Mouse (Mus musculus) G1E (cell line): ENCODE data around the gene Hs6st3. TPM values are rescaled to one million over a fixed set of nuclear protein-coding genes. Genes with fewer than 3 reads are reported as not detected.

Source experiments
- ATAC-seq: 2 replicates; pipeline ENCODE4 v1.8.0; 2016; ENCODE audit warnings: mild to moderate bottlenecking; ENCODE audit not compliant: insufficient number of reproducible peaks, poor library complexity, low FRiP score, severe bottlenecking; ENCODE audit errors: extremely low read depth
- DNase-seq: peaks from one replicate; pipeline ENCODE4 v3.0.0; 2012; ENCODE audit warnings: low spot score
- H3K27me3 ChIP-seq: 2 replicates; pipeline ENCODE4 v1.6.1; 2012; ENCODE audit warnings: mild to moderate bottlenecking, low read length, inconsistent platforms; ENCODE audit not compliant: insufficient read depth
- H3K36me3 ChIP-seq: replicated peaks from 2 replicates; pipeline ENCODE3; 2012; ENCODE audit warnings: mild to moderate bottlenecking, inconsistent platforms
- H3K4me1 ChIP-seq: 2 replicates; pipeline ENCODE4 v1.6.1; 2012; ENCODE audit warnings: low read depth, low read length, inconsistent platforms, mixed read lengths; ENCODE audit not compliant: insufficient read depth
- H3K4me3 ChIP-seq: 2 replicates; pipeline ENCODE4 v1.5.1; 2012; ENCODE audit warnings: low read depth, mild to moderate bottlenecking, inconsistent platforms, low read length, moderate library complexity, mixed read lengths
- H3K9me3 ChIP-seq: replicated peaks from 2 replicates; pipeline ENCODE4 v1.6.1; 2012; ENCODE audit warnings: inconsistent platforms
- CTCF ChIP-seq: IDR thresholded peaks from 2 replicates; pipeline ENCODE4 v1.5.1; 2012; ENCODE audit warnings: low read depth, low read length, inconsistent platforms, mixed read lengths
- GATA1 ChIP-seq: IDR thresholded peaks from 2 replicates; pipeline ENCODE4 v1.6.1; 2012; ENCODE audit warnings: borderline replicate concordance, low read length, inconsistent platforms, mixed read lengths
- GATA2 ChIP-seq: IDR thresholded peaks from 2 replicates; pipeline ENCODE4 v1.6.1; 2012; ENCODE audit warnings: low read depth, low read length, inconsistent platforms, borderline replicate concordance
- POLR2AphosphoS5 ChIP-seq: IDR thresholded peaks from 2 replicates; pipeline ENCODE4 v1.6.1; 2012; ENCODE audit warnings: low read depth, low read length, inconsistent platforms; ENCODE audit not compliant: insufficient replicate concordance
- TAL1 ChIP-seq: conservative IDR thresholded peaks from 2 replicates; pipeline ENCODE4 v1.6.1; 2012; ENCODE audit warnings: low read depth, low read length, inconsistent platforms, mixed read lengths
- polyA plus RNA-seq: library from polyadenylated mRNA; stranded (reverse); fragments of >175 nt; gene quantifications from 2 replicates; pipeline ENCODE4 v1.2.3, GENCODE M21; 2012
- total RNA-seq, 2 experiments: library from RNA; stranded (forward) in 1 of 2; stranded (reverse) in 1 of 2; fragments of 200-1000 nt in 1 of 2; fragments of >200 nt in 1 of 2; fragmentation: Nextera tagmentation in 1 of 2; gene quantifications; 2 replicates each; pipeline ENCODE4 v1.2.3; 2014 to 2017

Gene Hs6st3
- total and polyA plus RNA-seq, 3 experiments = 0.11 TPM; not detected in 2

DNA sequence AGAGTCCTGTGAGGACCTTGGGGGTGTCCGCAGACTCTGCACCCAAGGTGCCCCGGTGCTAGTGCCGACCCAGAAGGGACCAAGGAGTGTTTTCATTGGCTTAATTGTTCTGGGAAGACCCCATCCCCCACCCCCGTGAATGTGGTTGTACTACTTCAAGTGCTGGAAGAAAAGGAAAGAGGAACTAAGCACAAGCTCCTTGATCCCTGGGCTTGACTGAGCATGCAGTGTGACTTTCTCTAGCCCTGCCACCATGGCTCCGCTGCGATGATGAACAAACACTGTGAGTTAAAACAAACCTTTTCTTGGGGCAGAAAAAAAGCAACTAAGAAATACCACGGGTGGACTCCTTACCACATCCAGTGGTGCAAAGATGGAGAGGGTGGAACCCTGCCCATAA, 623.2 kb downstream of the Hs6st3 start:
- Histone ChIP-seq H3K27me3 (no peaks in the 10 kb centered on the region), H3K4me3 (no peak overlapping the region), H3K36me3 (no peaks in the 10 kb centered on the region), H3K4me1 (no peaks in the 10 kb centered on the region), H3K9me3 (peaks cover 21% of the 10 kb centered on the region)
- no peak for TF ChIP-seq POLR2AphosphoS5
- no peak for TF ChIP-seq GATA1
- no peak for TF ChIP-seq CTCF
- TF ChIP-seq TAL1 = no peak
- no peak for TF ChIP-seq GATA2
- no peak for DNase-seq
- ATAC-seq = no peak

DNA sequence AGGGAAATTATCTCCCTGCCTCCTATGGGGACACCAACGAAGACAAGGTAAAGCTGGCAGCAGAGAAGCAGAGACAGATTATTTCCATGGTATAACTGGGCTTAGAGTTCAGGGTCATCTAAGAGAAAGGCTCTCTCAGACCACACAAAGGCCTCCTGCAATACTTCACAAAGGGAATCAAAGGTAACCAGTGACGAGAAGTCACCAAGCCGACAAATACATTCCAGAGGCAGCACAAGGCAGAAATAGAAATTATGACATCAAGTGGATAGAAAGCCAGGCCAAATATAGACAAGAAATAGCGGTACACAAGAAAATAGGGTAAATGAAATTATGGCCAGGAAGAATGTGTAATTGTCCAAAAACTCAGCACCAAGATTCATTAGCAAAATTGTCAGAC, 633.9 kb downstream of the Hs6st3 start:
- no peaks in the 10 kb centered on the region for H3K36me3 ChIP-seq

DNA sequence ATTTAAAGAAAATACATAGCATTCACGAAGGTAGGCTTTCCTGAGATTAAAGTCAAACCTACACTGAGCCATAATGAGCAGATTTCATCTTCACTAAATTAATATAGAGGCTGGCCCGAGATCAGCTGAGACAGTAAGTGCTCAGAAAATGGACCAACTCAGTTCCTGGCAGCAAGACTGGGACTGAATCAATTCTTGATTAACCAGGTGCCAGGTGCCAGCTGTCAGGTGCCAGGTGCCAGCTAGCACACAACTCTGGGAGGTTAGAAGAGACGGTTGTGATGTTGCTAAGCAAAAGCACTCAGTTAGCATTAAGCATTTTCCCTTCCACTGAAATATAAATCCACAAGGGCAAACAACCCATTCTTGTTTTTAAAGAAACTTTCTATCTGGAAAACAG, 638.1 kb downstream of the Hs6st3 start:
- no peak for ATAC-seq
- DNase-seq = no peak
- H3K36me3 ChIP-seq = no peaks in the 10 kb centered on the region
- H3K27me3 ChIP-seq = no peaks in the 10 kb centered on the region
- TF ChIP-seq CTCF (no peak), TAL1 (no peak), GATA1 (no peak), POLR2AphosphoS5 (no peak)
- no peak overlapping the region for H3K4me3 ChIP-seq
- peaks cover 42% of the 10 kb centered on the region for H3K9me3 ChIP-seq
- no peaks in the 10 kb centered on the region for H3K4me1 ChIP-seq

More for the DNA sequence above, 633.9 kb downstream of the Hs6st3 start:
- TF ChIP-seq GATA1 = no peak
- TF ChIP-seq CTCF = no peak
- no peak for TF ChIP-seq TAL1
- TF ChIP-seq POLR2AphosphoS5 = no peak
- TF ChIP-seq GATA2 = no peak
- H3K9me3 ChIP-seq = peaks cover 44% of the 10 kb centered on the region
- ATAC-seq (no peak), DNase-seq (no peak)
- H3K27me3 ChIP-seq = no peaks in the 10 kb centered on the region
- H3K4me3 ChIP-seq = no peak overlapping the region
- no peaks in the 10 kb centered on the region for H3K4me1 ChIP-seq

DNA sequence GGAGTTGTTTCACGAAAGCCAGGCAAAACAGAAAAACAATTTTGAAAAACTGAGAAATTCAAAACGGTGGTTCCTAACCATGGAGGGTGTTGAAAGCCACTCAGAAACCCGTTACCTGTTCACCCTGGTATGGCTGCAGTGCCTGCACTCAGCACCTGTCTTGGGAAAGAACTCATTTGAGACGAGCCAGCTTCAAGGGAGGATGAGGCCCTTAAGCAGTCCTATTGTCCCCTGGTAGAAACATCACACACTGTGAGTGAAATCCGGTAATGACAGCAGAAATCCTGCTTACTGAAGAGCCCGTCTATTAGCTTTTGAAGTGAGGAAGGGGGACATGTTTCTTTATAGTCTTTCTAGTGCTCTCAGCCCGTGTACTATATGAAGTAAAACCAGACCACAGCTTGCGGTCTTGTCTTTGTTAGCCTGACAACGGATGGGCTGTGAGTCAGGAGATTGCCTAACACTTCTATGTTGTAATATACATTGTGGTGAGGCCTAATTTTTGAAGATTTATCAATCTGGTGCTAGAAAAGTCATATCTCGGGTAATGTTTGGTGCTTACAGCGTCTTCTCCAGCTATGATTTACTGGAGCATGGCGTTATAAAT, 641.9 kb downstream of the Hs6st3 start:
- Histone ChIP-seq H3K4me3 (no peak overlapping the region), H3K36me3 (no peaks in the 10 kb centered on the region), H3K9me3 (peaks cover 41% of the 10 kb centered on the region), H3K4me1 (no peaks in the 10 kb centered on the region), H3K27me3 (no peaks in the 10 kb centered on the region)
- no peak for DNase-seq
- ATAC-seq = no peak
- no peak for TF ChIP-seq GATA1
- TF ChIP-seq POLR2AphosphoS5 = no peak
- TF ChIP-seq CTCF = no peak
- TF ChIP-seq GATA2 = no peak
- no peak for TF ChIP-seq TAL1

DNA sequence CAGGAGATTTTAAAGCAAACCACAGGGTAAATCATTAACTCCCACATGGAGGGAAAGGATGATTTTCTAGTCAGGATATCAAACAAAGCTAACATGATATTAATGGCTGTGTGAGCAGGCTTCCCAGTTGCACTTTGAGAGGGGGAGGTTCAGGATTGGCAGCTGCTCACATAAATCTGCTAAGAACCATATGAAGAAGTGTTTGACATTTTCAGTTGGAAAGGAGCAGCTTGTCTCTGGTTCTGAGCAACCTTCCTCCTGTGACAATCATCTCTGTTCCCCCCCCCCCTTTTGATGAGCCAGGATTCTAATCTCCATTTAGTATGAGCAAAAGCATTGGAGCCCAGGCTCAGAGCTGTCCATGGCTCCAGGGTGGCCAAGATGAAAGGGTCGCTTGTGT, 643.0 kb downstream of the Hs6st3 start:
- TF ChIP-seq TAL1 (no peak), CTCF (no peak), GATA2 (no peak), GATA1 (no peak), POLR2AphosphoS5 (no peak)
- no peaks in the 10 kb centered on the region for H3K36me3 ChIP-seq
- DNase-seq (no peak), ATAC-seq (no peak)
- peaks cover 34% of the 10 kb centered on the region for H3K9me3 ChIP-seq
- no peak overlapping the region for H3K4me3 ChIP-seq
- no peaks in the 10 kb centered on the region for H3K4me1 ChIP-seq
- H3K27me3 ChIP-seq = no peaks in the 10 kb centered on the region

DNA sequence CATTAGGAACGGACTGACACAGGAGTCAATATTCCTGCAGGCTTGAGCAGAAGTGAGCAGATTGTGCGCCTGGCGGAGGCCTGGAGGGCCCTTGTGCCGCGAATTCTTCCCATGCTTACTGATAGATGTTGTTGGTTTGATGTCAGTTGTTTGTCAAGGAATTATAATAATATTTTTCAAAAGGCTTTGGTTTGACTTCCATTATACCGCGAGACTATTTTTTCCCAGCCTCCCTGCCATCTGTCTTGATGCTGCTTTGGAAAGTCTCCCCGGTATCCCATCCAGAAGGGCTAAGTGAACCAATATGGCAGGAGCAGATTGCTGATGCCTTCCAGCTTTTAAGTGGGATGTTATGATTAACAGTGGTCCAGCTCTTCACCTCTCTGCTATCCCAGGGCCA, 651.3 kb downstream of the Hs6st3 start:
- peaks cover 44% of the 10 kb centered on the region for H3K9me3 ChIP-seq
- DNase-seq (no peak), ATAC-seq (no peak)
- no peak for TF ChIP-seq GATA2
- no peak for TF ChIP-seq CTCF
- TF ChIP-seq POLR2AphosphoS5 = no peak
- no peak for TF ChIP-seq GATA1
- TF ChIP-seq TAL1 = no peak
- no peak overlapping the region for H3K4me3 ChIP-seq
- H3K27me3 ChIP-seq = no peaks in the 10 kb centered on the region
- H3K36me3 ChIP-seq = no peaks in the 10 kb centered on the region
- H3K4me1 ChIP-seq = no peaks in the 10 kb centered on the region

DNA sequence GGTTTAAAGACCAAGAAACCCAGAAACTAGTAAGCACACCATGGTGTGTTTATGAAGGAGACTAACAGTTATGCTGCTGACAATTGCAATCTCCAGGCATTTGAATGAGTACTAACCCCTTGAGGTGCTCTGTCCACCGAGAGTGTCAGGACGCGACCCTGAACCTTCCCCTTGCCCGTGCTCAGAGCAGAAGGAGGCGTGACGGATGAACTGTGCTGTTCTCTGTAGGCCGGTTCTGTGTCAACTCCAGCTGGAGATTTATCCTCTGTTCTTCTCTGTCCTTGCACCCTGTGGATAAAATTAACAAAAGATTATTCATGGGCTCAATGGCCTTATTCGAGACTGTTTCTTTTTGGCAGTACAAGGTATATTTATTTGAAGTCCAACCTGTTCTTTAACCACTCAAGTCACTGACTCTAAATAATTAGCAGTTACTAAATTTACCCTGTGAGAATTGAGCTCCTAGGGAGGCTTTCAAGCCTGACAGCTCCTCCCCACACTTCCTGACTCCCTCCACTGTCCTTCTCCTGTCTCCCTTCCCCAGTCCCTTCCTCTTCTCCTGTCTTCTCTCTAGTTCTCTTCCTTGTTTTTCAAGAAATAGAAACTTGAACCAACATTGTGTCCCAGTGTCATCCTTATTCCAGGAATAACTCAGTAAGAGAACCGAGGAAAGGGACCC, 659.2 kb downstream of the Hs6st3 start:
- ATAC-seq (no peak), DNase-seq (no peak)
- TF ChIP-seq POLR2AphosphoS5 (no peak), GATA2 (no peak), CTCF (no peak), TAL1 (no peak), GATA1 (no peak)
- H3K27me3 ChIP-seq = no peaks in the 10 kb centered on the region
- H3K36me3 ChIP-seq = no peaks in the 10 kb centered on the region
- no peak overlapping the region for H3K4me3 ChIP-seq
- H3K9me3 ChIP-seq = peaks cover 42% of the 10 kb centered on the region
- no peaks in the 10 kb centered on the region for H3K4me1 ChIP-seq
